Mouse (Mus musculus) liver, embryonic 11.5 days (tissue): ENCODE measurements around the gene Hist1h2ab. TPM values are rescaled to one million over a fixed set of nuclear protein-coding genes. Genes with fewer than 3 reads are reported as not detected.
"Not testable (repeated sequence)": the region's sequence is repeated elsewhere in the genome, so short reads cannot be mapped to it uniquely, and the experiment has no call there.

Experiments
- ATAC-seq: fragments of 200-750 bp; cut with Nextera tagmentation; replicated peaks from 2 replicates; pipeline ENCODE4 v1.8.0; 2017; ENCODE audit warnings: moderate number of reproducible peaks, mild to moderate bottlenecking, moderate TSS enrichment, moderate library complexity; ENCODE audit not compliant: low FRiP score
- DNase-seq: peaks from one replicate; pipeline ENCODE4 v3.0.0-alpha.2; 2017; ENCODE audit warnings: low spot score
- H3K27ac ChIP-seq: fragments of 300-500 bp; sonication (generic); 2 replicates; pipeline ENCODE4 v1.5.1; 2014; ENCODE audit warnings: mild to moderate bottlenecking, low read depth, low read length, control low read depth
- H3K27me3 ChIP-seq: fragments of 300-500 bp; sonication (generic); replicated peaks from 2 replicates; pipeline ENCODE4 v1.6.1; 2014; ENCODE audit warnings: low read length, mixed read lengths; ENCODE audit not compliant: control insufficient read depth, insufficient read depth
- H3K36me3 ChIP-seq: fragments of 300-500 bp; sonication (generic); 2 replicates; pipeline ENCODE4 v1.6.1; 2014; ENCODE audit warnings: mild to moderate bottlenecking, low read length, moderate library complexity, mixed read lengths; ENCODE audit not compliant: control insufficient read depth, insufficient read depth
- H3K4me1 ChIP-seq: fragments of 300-500 bp; sonication (generic); replicated peaks from 2 replicates; pipeline ENCODE4 v1.6.1; 2014; ENCODE audit warnings: low read length, mixed read lengths; ENCODE audit not compliant: control insufficient read depth, insufficient read depth
- H3K4me2 ChIP-seq: fragments of 300-500 bp; sonication (generic); 2 replicates; pipeline ENCODE4 v1.6.1; 2014; ENCODE audit warnings: mild to moderate bottlenecking, control low read depth, moderate library complexity
- H3K4me3 ChIP-seq: fragments of 300-500 bp; sonication (generic); 2 replicates; pipeline ENCODE4 v1.5.1; 2014; ENCODE audit warnings: low read depth, low read length, control low read depth
- H3K9ac ChIP-seq: fragments of 300-500 bp; sonication (generic); 2 replicates; pipeline ENCODE4 v1.6.1; 2014; ENCODE audit warnings: low read depth, low read length, control low read depth
- H3K9me3 ChIP-seq: fragments of 300-500 bp; sonication (generic); 2 replicates; pipeline ENCODE4 v1.6.1; 2016; ENCODE audit warnings: low read length, inconsistent platforms, mixed read lengths; ENCODE audit not compliant: control insufficient read depth
- WGBS: fragments of 180-500 bp; shearing (Covaris S2); extraction: QIAGEN DNeasy Blood & Tissue Kit; methylation state at CpG from one replicate; pipeline ENCODE4 v1.1.7; 2014; 5-methylcytosine and 5-hydroxymethylcytosine counted together
- polyA plus RNA-seq: library from polyadenylated mRNA; unstranded; fragments of >200 nt; fragmentation: Nextera tagmentation; extraction: Ambion mirVana; gene quantifications from 2 replicates; pipeline ENCODE4 v1.2.1, GENCODE M21; 2014

Gene Hist1h2ab
- polyA plus RNA-seq, 1 experiment from 2014 or later, result 42.1 TPM

DNA sequence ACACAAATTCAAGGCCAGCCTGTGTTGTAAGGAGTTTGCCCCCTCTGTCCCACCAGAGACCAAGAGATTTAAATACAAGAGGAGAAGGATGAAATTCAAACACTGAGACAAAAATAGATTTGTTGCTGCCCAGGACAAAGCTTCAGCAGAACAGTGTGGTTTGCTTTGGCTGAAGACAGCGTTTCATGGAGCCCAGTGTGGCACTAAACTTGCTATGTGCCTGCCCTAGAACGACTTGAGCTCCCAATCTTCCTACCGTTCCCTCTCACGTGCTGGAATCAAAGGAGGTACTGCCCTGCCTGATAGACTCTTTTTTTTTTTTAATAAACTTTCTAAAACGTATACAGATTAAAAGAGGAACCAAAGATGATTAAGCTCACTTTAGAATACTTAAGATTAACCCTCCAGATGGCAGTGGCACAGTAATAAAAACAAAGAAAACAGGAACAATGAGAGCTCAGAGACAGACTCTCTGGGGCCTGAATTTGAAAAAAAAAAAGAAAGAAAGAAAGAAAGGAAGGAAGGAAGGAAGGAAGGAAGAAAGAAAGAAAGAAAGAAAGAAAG is 18.0 kb downstream of the Hist1h2ab start:
- 0 out of 2 replicates have a peak overlapping the region, but pooled peaks have one; percentile 10 for H3K27ac ChIP-seq
- no peaks in the 10 kb centered on the region for H3K9me3 ChIP-seq
- DNase-seq, result no peak
- H3K9ac ChIP-seq, result no peak overlapping the region
- no peak overlapping the region for H3K4me2 ChIP-seq
- H3K27me3 ChIP-seq, result no peaks in the 10 kb centered on the region
- no peaks in the 10 kb centered on the region for H3K36me3 ChIP-seq
- no peak overlapping the region for H3K4me3 ChIP-seq
- 51% methylated on average over 5 of the region's 5 CpGs for WGBS
- no peak for ATAC-seq
- peaks cover 17% of the 10 kb centered on the region for H3K4me1 ChIP-seq

DNA sequence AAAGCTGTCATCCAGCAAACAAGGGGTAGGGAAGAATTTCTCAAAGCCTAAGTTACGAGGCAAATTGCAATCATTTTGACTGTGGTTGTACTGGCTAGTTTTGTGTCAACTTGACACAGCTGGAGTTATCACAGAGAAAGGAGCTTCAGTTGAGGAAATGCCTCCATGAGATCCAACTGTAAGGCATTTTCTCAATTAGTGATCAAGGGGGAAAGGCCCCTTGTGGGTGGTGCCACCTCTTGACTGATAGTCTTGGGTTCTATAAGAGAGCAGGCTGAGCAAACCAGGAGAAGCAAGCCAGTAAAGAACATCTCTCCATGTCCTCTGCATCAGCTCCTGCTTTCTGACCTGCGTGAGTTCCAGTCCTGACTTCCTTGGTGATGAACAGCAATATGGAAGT is 18.7 kb downstream of the Hist1h2ab start, which contains the start of gene Trim38:
Trim38 (plus strand) TSS at position 301 of the 400 bp plus-strand sequence.
- H3K4me2 ChIP-seq, H3K9ac ChIP-seq, ATAC-seq, H3K27me3 ChIP-seq, DNase-seq, H3K36me3 ChIP-seq, H3K9me3 ChIP-seq, H3K4me3 ChIP-seq: not testable (repeated sequence)
- Histone ChIP-seq H3K27ac (0 out of 2 replicates have a peak within 1 kb of the TSS, but pooled peaks have one; percentile 10), H3K4me1 (peaks cover 10% of the 10 kb centered on the region)
- 74% methylated on average over 2 of the region's 2 CpGs for WGBS

DNA sequence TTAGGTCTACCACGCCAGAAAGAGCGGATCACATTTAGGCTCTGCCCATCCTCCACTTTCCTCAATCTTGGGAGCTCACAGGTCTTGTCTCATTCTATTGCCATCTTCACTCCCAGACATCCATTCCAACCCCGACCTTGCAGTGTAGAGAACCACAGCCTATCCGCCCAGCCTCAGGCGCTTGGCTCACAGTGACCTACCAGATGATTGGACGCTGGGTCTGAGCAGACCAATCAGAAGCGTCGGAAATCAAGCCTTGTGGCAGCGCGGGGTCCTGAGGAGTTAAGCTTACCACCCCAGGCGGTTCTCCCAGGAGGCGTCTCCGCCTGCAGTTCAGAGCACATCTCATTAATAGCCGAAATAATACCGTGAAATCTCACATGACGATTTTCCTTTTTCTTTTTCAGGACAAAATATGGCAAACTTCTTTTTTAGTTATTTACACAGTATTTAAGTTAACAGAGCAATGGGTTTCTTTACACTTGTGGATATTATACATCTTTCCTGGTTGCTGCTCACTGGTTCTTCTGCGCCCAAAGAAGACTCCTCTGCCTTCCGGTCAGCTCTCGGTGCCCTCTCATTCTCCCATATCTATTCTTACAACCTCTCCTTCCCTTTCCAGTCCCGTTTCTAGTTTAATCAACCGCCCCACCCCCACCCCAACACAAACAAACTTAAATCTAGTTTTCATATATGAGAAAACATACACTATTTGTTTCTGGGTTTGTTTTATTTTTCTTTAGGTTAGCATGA is 21.8 kb downstream of the Hist1h2ab start:
- H3K27me3 ChIP-seq, result no peaks in the 10 kb centered on the region
- ATAC-seq, result peak; percentile 98
- H3K36me3 ChIP-seq, result no peaks in the 10 kb centered on the region
- peak overlapping the region; percentile 63 for H3K4me2 ChIP-seq
- peaks cover 7% of the 10 kb centered on the region for H3K4me1 ChIP-seq
- H3K9me3 ChIP-seq, result no peaks in the 10 kb centered on the region
- WGBS, result 15% methylated on average over 21 of the region's 21 CpGs
- H3K27ac ChIP-seq, result no peak overlapping the region
- peak overlapping the region; percentile 29; the same call in 1 of the 2 replicates for H3K4me3 ChIP-seq
- DNase-seq, result peak; percentile 69
- peak overlapping the region; percentile 45; the same call in 1 of the 2 replicates for H3K9ac ChIP-seq

DNA sequence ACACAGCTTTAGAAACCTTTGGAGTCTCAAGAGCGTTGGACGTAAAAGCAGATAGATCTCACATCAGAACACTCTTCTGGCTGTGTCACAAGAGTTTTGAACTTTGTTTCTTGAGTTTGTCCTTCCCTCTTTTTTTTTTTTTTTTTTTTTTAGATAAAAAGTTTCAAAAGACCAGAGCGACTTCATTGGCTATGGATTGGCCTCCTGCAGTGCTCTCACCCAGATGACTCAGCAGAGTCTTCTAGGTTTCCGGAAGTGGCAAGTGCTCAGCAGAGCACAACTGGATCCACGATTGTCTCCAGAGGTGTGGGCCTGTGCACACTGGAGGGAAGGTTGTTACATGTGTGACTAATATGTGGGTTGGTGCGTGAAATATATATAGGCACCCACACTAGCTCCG is 27.4 kb downstream of the Hist1h2ab start:
- Histone ChIP-seq H3K4me2 (no peak overlapping the region), H3K36me3 (no peaks in the 10 kb centered on the region), H3K4me1 (peaks cover 2% of the 10 kb centered on the region), H3K27me3 (no peaks in the 10 kb centered on the region), H3K4me3 (no peak overlapping the region), H3K9me3 (no peaks in the 10 kb centered on the region), H3K27ac (no peak overlapping the region), H3K9ac (no peak overlapping the region)
- no peak for ATAC-seq
- WGBS, result 87% methylated on average over 7 of the region's 7 CpGs
- DNase-seq, result no peak

DNA sequence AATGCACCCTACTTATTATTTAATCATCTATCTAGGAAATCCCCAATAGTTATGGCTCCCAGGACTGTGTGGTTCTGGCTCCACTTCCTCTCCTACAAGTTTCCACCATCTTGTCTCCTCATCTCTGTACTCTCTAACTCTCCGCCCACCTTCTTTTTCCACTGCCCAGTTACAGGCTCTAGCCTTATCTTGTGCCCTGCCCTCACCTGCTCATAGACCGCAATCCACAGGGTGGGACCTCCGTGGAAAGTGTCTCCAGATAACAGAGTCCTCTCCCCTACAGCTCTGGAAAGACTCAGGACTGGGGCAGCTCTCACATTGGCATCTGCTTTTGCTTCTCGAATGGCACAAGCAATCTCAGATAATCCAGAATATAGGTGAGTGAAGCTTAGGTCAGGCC is 28.1 kb downstream of the Hist1h2ab start:
- Histone ChIP-seq H3K36me3 (no peaks in the 10 kb centered on the region), H3K27me3 (no peaks in the 10 kb centered on the region), H3K4me3 (no peak overlapping the region), H3K4me1 (no peaks in the 10 kb centered on the region), H3K9ac (no peak overlapping the region), H3K9me3 (no peaks in the 10 kb centered on the region), H3K4me2 (no peak overlapping the region), H3K27ac (no peak overlapping the region)
- ATAC-seq (peak; percentile 39; the same call in 1 of the 2 replicates), DNase-seq (no peak)
- WGBS, result 52% methylated on average over 4 of the region's 4 CpGs

DNA sequence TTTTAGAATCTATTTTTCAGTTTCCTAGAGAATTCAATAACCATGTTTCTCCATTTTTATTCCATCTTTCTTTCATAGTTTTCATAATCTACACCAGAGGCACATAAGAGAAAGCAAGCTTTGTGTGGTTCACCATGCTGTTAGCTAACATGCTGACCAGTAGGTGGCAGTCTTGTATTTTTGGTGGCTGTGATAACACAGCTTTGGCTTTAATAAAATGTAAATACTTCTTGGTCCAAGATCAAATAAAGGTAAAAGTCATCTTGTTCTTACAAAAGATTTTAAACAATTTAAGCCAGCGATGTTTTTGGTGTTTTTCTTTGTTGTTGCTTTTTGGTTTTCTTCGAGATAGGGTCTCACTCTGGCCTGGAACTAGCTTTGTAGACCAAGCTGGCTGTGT is 41.6 kb downstream of the Hist1h2ab start:
- Histone ChIP-seq H3K36me3 (no peaks in the 10 kb centered on the region), H3K9ac (no peak overlapping the region), H3K27me3 (no peaks in the 10 kb centered on the region), H3K4me1 (no peaks in the 10 kb centered on the region), H3K27ac (no peak overlapping the region), H3K4me2 (no peak overlapping the region), H3K4me3 (no peak overlapping the region), H3K9me3 (no peaks in the 10 kb centered on the region)
- 42% methylated on average over 2 of the region's 2 CpGs for WGBS
- DNase-seq, result no peak
- ATAC-seq, result no peak

DNA sequence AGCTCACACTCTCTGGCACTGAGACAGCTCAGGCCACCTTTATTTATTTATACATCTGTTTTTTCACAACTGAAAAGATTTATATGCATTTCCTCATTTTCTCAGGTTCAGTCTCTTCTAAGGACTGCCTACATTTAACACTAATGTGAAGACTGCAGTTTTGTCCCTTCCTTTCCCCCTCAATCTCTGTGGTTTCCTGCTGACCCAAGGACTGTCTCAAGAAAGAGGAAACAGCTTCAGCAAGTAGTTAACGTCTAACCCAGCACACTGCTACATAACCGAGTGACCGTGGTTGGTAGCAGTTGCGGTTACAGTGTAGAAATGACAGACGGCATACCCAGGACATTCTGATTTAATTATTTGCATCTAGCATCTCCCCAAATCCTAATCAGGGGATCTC is 48.5 kb downstream of the Hist1h2ab start:
- Histone ChIP-seq H3K27ac (no peak overlapping the region), H3K9me3 (no peaks in the 10 kb centered on the region), H3K9ac (no peak overlapping the region), H3K27me3 (no peaks in the 10 kb centered on the region), H3K36me3 (no peaks in the 10 kb centered on the region), H3K4me2 (no peak overlapping the region), H3K4me3 (no peak overlapping the region), H3K4me1 (no peaks in the 10 kb centered on the region)
- 41% methylated on average over 5 of the region's 5 CpGs for WGBS
- no peak for DNase-seq
- no peak for ATAC-seq
